Mouse (Mus musculus): Measurements from ENCODE around the gene Hspa13. TPM values are rescaled to one million over a fixed set of nuclear protein-coding genes. Genes with fewer than 3 reads are reported as not detected.

The Hspa13 gene
- polyA plus RNA-seq, 1 experiment, result 6.0 TPM

DNA sequence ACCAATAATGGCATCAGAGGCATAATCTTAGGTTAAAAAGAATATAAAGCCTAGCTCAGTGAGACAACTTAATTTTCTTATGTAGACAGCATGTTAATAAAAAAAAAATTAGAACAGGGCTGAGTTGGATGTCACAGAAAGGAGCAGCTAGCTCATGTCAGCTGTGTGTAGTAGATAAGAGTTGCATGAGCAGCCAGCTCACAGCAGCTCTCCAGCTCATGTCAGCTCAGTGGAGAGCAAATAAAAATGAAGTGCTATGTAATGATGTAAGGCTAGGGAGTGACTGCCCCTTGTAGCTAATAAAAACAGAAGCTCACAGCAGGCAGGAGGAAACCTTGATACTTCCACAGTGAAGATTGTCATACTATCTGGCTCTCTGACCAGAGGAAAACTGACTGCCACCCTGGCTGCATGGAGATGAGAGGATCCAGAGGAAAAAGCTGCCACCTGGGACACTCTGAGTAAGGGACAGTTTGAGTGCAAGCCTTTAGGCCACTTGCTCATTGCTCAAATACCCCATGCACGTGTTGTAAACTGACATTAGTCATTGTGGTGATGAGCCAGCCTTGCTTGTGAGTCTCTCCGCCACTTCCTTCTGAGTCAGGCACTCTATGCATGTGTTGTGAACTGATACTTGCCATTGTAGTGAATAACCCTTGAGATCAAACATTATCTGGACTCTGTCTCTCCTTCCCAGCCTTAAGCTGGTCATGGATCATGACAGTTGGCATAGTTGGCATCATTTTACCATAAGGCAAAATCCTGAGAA lies 49.3 kb downstream of the Hspa13 start:
- Histone ChIP-seq H3K79me2 (ENCODE audit: control insufficient read depth, insufficient read depth) (no peaks in the 10 kb centered on the region), H3K4me3 (no peak overlapping the region), H3ac (ENCODE audit: control insufficient read depth, insufficient read length) (no peak overlapping the region), H3K4me2 (ENCODE audit: low read depth) (no peak overlapping the region), H3K27me3 (ENCODE audit: control insufficient read depth, insufficient read depth, insufficient read length) (no peaks in the 10 kb centered on the region), H3K36me3 (ENCODE audit: control insufficient read depth, insufficient read depth) (no peaks in the 10 kb centered on the region)
- no peak for TF ChIP-seq CEBPB (IDR thresholded peaks at IDR 0.05; ENCODE audit: insufficient read depth, poor library complexity, severe bottlenecking)
- TF ChIP-seq E2F4 (IDR thresholded peaks at IDR 0.05; ENCODE audit: insufficient read depth), result no peak
- no peak for TF ChIP-seq POLR2AphosphoS2 (IDR thresholded peaks at IDR 0.05; ENCODE audit: insufficient read length, low read depth)
- no peak for TF ChIP-seq TCF3 (IDR thresholded peaks at IDR 0.05; ENCODE audit: insufficient read length, low read depth)
- TF ChIP-seq MYOD1 (IDR thresholded peaks at IDR 0.05; ENCODE audit: control insufficient read depth in 1 of 3, insufficient read length in 2 of 3, low read depth in 2 of 3), result no peak
- no peak for TF ChIP-seq TCF12 (IDR thresholded peaks at IDR 0.05; ENCODE audit: insufficient read depth, poor library complexity, severe bottlenecking)
- no peak for TF ChIP-seq REST (IDR thresholded peaks at IDR 0.05; ENCODE audit: insufficient read depth, insufficient read length)
- TF ChIP-seq USF1 (IDR thresholded peaks at IDR 0.05; ENCODE audit: low read depth), result no peak
- TF ChIP-seq MAX (IDR thresholded peaks at IDR 0.05; ENCODE audit: low read depth), result no peak
- no peak for TF ChIP-seq MYOG (IDR thresholded peaks at IDR 0.05; ENCODE audit: control insufficient read depth in 1 of 3, insufficient read depth in 1 of 3, insufficient read length in 2 of 3, low read depth in 2 of 3)
- no peak for TF ChIP-seq SRF (IDR thresholded peaks at IDR 0.05; ENCODE audit: control insufficient read depth, insufficient read length, low read depth)
- TF ChIP-seq POLR2A (IDR thresholded peaks at IDR 0.05; ENCODE audit: insufficient read length, low read depth), result no peak

- no peaks in the 10 kb centered on the region for H3K79me2 ChIP-seq (ENCODE audit: control insufficient read depth, insufficient read depth)
- H3K36me3 ChIP-seq (ENCODE audit: control insufficient read depth, insufficient read depth), result no peaks in the 10 kb centered on the region
- H3K4me3 ChIP-seq, result no peak overlapping the region
- no peaks in the 10 kb centered on the region for H3K27me3 ChIP-seq (ENCODE audit: control insufficient read depth, insufficient read depth, insufficient read length)
- no peak for TF ChIP-seq SRF (IDR thresholded peaks at IDR 0.05; ENCODE audit: control insufficient read depth, insufficient read length, low read depth)
- TF ChIP-seq CEBPB (IDR thresholded peaks at IDR 0.05; ENCODE audit: insufficient read depth, poor library complexity, severe bottlenecking), result no peak
- no peak for TF ChIP-seq POLR2AphosphoS2 (IDR thresholded peaks at IDR 0.05; ENCODE audit: insufficient read length, low read depth)
- no peak for TF ChIP-seq TCF12 (IDR thresholded peaks at IDR 0.05; ENCODE audit: insufficient read depth, poor library complexity, severe bottlenecking)
- TF ChIP-seq MYOG (IDR thresholded peaks at IDR 0.05; ENCODE audit: control insufficient read depth in 1 of 3, insufficient read depth in 1 of 3, insufficient read length in 2 of 3, low read depth in 2 of 3), result no peak
- no peak overlapping the region for H3ac ChIP-seq (ENCODE audit: control insufficient read depth, insufficient read length)
- H3K4me2 ChIP-seq (ENCODE audit: low read depth), result no peak overlapping the region
Measured at GRCm38 (mm10) chr16:75696176-75696575, 70.7 kb downstream of the Hspa13 start.

Other genes starting within 250 kb of the Hspa13 start
- not detected for gene Lipi, start 181.0 kb downstream of the Hspa13 start, polyA plus RNA-seq (2012; fragmentation: generic; extraction: Trizol)
- gene Rbm11, start 174.3 kb downstream of the Hspa13 start, polyA plus RNA-seq (2012; fragmentation: generic; extraction: Trizol), result 0.12 TPM

Measured in myocyte (in vitro differentiated cells).